Mouse (Mus musculus): Measurements from ENCODE around the gene Pltp.

GRCm38 (mm10) chr2:164835164-164835563 lies 22.3 kb downstream of the Pltp start:
- no peak for TF ChIP-seq EP300 (IDR thresholded peaks at IDR 0.05; ENCODE audit: insufficient read depth, low read depth, low read length)
- no peak for TF ChIP-seq CTCF (IDR thresholded peaks at IDR 0.05; ENCODE audit: low read depth, low read length)
- TF ChIP-seq POLR2A (IDR thresholded peaks at IDR 0.05; ENCODE audit: insufficient read depth, low read length): no peak

Data from ES-Bruce4 (cell line).